In genomic region chr13:6625942-6626341, GRCm38 (mm10) we compare ENCODE assay signal across 20 mouse cellular contexts. TPM values are rescaled to one million over a fixed set of nuclear protein-coding genes. Genes with fewer than 3 reads are reported as not detected.
DNase-seq lines count a peak whose midpoint lies in the region; ATAC-seq and TF ChIP-seq lines count a peak whose summit lies in the region.
"Had no signal": no experiment of that assay in that cellular context is flagged by ENCODE, and none has a peak within 500 bp of the region (broad histone marks: within the 10 kb centered on the region; RNA-seq: fewer than 3 reads in every experiment).

No protein-coding gene starts in this region.

- no peaks in the 10 kb centered on the region for H3K9me3 ChIP-seq in heart, embryonic 13.5 days
- H3K9me3 ChIP-seq: heart, embryonic 12.5 days; hindbrain, embryonic 12.5 days; hindbrain, embryonic 15.5 days had no signal

- ATAC-seq in heart, embryonic 13.5 days (ENCODE audit: extremely low read depth, insufficient number of reproducible peaks, low FRiP score, low TSS enrichment): no peak
- ATAC-seq: forebrain, embryonic 14.5 days; forebrain, postnatal 0 days had no signal

- no peak for DNase-seq in heart, adult 8-10 months (ENCODE audit: low spot score)
- DNase-seq in ES-CJ7 (ENCODE audit: low read depth, low spot score) (peak; percentile 30), R1 (ENCODE audit: low read depth, low spot score) (peak; percentile 79)
- DNase-seq in ovary, postnatal 10 days (ENCODE audit: low spot score): no peak
- DNase-seq in neural tube, embryonic 10.5 days (ENCODE audit: extremely low spot score, low spot score): no peak
- DNase-seq: adrenal gland, postnatal 10 days; adrenal gland, postnatal 36 days; B cell, adult 2 months; cerebellum, adult 18-20 months; cerebellum, adult 9-10 months; cerebellum, postnatal 14 days; forebrain, postnatal 0 days; gastrocnemius, postnatal 36 days had no signal

- 62% methylated on average over 3 of the region's 3 CpGs for WGBS in heart, embryonic 13.5 days

- H3K9ac ChIP-seq in heart, embryonic 13.5 days: no peak overlapping the region
- H3K9ac ChIP-seq: forebrain, postnatal 0 days; heart, embryonic 12.5 days; hindbrain, embryonic 12.5 days; hindbrain, embryonic 15.5 days had no signal

- no peak overlapping the region for H3K4me2 ChIP-seq in heart, embryonic 13.5 days
- H3K4me2 ChIP-seq in myocyte (ENCODE audit: low read depth): peak overlapping the region; percentile 7
- H3K4me2 ChIP-seq: heart, embryonic 12.5 days; hindbrain, embryonic 12.5 days; hindbrain, embryonic 15.5 days had no signal

- no peak overlapping the region for H3K4me3 ChIP-seq in heart, embryonic 13.5 days
- no peak overlapping the region for H3K4me3 ChIP-seq in myocyte
- H3K4me3 ChIP-seq: heart, embryonic 12.5 days; hindbrain, embryonic 12.5 days; hindbrain, embryonic 15.5 days had no signal

- no peaks in the 10 kb centered on the region for H3K27me3 ChIP-seq in heart, embryonic 13.5 days (replicated peaks)
- no peaks in the 10 kb centered on the region for H3K27me3 ChIP-seq in myocyte (ENCODE audit: control insufficient read depth, insufficient read depth, insufficient read length)
- H3K27me3 ChIP-seq: CH12.LX; heart, embryonic 12.5 days; hindbrain, embryonic 12.5 days; hindbrain, embryonic 15.5 days had no signal

- no peak for TF ChIP-seq POLR2A in myocyte (IDR thresholded peaks at IDR 0.05; ENCODE audit: insufficient read length, low read depth)

- H3K79me2 ChIP-seq in myocyte (ENCODE audit: control insufficient read depth, insufficient read depth): peaks cover 9% of the 10 kb centered on the region

- H3K4me1 ChIP-seq in heart, embryonic 13.5 days: peaks cover 54% of the 10 kb centered on the region
- H3K4me1 ChIP-seq: hindbrain, embryonic 12.5 days; hindbrain, embryonic 15.5 days had no signal

- peaks cover 28% of the 10 kb centered on the region for H3K36me3 ChIP-seq in heart, embryonic 13.5 days
- H3K36me3 ChIP-seq in myocyte (ENCODE audit: control insufficient read depth, insufficient read depth): peaks cover 5% of the 10 kb centered on the region
- H3K36me3 ChIP-seq: hindbrain, embryonic 12.5 days had no signal

- H3K27ac ChIP-seq in heart, embryonic 13.5 days (replicated peaks): 0 out of 2 replicates have a peak overlapping the region, but pooled peaks have one; percentile 17
- H3K27ac ChIP-seq: hindbrain, embryonic 12.5 days; hindbrain, embryonic 15.5 days had no signal

- no peak overlapping the region for H3ac ChIP-seq in myocyte (ENCODE audit: control insufficient read depth, insufficient read length)

TF ChIP-seq in myocyte, 11 proteins besides CTCF, POLR2A, EP300 and RAD21:
- no peak for TF ChIP-seq POLR2AphosphoS2 (IDR thresholded peaks at IDR 0.05; ENCODE audit: insufficient read length, low read depth)
- TF ChIP-seq SRF (IDR thresholded peaks at IDR 0.05; ENCODE audit: control insufficient read depth, insufficient read length, low read depth): no peak
- no peak for TF ChIP-seq USF1 (IDR thresholded peaks at IDR 0.05; ENCODE audit: low read depth)
- TF ChIP-seq MAX (IDR thresholded peaks at IDR 0.05; ENCODE audit: low read depth): no peak
- TF ChIP-seq TCF12 (IDR thresholded peaks at IDR 0.05; ENCODE audit: insufficient read depth, poor library complexity, severe bottlenecking): no peak
- no peak for TF ChIP-seq TCF3 (IDR thresholded peaks at IDR 0.05; ENCODE audit: insufficient read length, low read depth)
- no peak for TF ChIP-seq E2F4 (IDR thresholded peaks at IDR 0.05; ENCODE audit: insufficient read depth)
- TF ChIP-seq MYOG (IDR thresholded peaks at IDR 0.05; ENCODE audit: control insufficient read depth in 1 of 3, insufficient read depth in 1 of 3, insufficient read length in 2 of 3, low read depth in 2 of 3): no peak
- no peak for TF ChIP-seq MYOD1 (IDR thresholded peaks at IDR 0.05; ENCODE audit: control insufficient read depth in 1 of 3, insufficient read length in 2 of 3, low read depth in 2 of 3)
- no peak for TF ChIP-seq CEBPB (IDR thresholded peaks at IDR 0.05; ENCODE audit: insufficient read depth, poor library complexity, severe bottlenecking)
- TF ChIP-seq REST (IDR thresholded peaks at IDR 0.05; ENCODE audit: insufficient read depth, insufficient read length): no peak

RNA-seq across cellular contexts. Expression of gene Pfkp, which starts 22.6 kb away (rescaled TPM):
- polyA plus RNA-seq in heart, embryonic 13.5 days (2015; fragmentation: Nextera tagmentation; extraction: Ambion mirVana): 170 and 188 TPM in 2 replicates
- total RNA-seq in heart, adult 8-10 months (2022): 10 to 100 TPM; 27.7 to 47.5 (median 33.5) TPM
- 74.9 TPM for polyA plus RNA-seq in myocyte (2012; fragmentation: generic; extraction: Trizol)

Comparison
In these comparisons a context has a peak if more than half of its experiments do, and no peak if none do; other contexts are left out.
1. DNase-seq: peak in ES-CJ7 (single experiment) and R1 (single experiment); none in heart, adult 8-10 months (single experiment), ovary, postnatal 10 days (single experiment) and neural tube, embryonic 10.5 days (single experiment).